Mouse (Mus musculus): ENCODE results near the gene Ggcx.

DNA sequence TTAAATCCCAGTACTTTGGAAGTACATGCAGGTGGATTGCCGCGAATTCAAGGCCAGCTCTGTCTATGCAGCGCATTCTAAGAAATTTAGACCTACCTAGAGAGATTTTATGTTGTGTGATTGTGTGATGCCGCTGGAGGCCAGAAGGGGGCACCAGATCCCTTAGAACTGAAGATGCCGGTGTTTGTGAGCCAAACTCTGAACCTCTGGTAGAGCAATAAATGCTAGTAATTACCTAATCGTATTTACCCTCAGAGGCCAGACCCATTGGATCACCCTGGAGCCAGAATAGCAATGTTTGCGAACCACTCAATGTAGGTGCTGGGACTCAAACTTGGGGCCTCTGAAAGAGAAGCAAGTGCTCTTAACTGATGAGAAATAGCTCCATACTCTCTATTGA, 12.2 kb upstream of the Ggcx start:
- TF ChIP-seq POLR2A (IDR thresholded peaks at IDR 0.05; ENCODE audit: borderline replicate concordance, control insufficient read depth, low read depth, low read length) (no peak), CTCF (IDR thresholded peaks at IDR 0.05; ENCODE audit: control insufficient read depth, insufficient read depth, low read length) (peak; percentile 86)

All from bone marrow, adult 2 months (tissue).